Mouse (Mus musculus) neural tube, embryonic 10.5 days (tissue): ENCODE measurements at regions not wholly inside any gene's neighbourhood (a gene's known extent, or its start where the extent isn't known, plus 50 kb on each side); places are given as distances from the start of the nearest gene placed in this dataset.
A peak's percentile ranks its signal among the peaks of the same experiment; 100 is the strongest.
"Not testable (repeated sequence)": the region's sequence is repeated elsewhere in the genome, so short reads cannot be mapped to it uniquely, and the experiment has no call there.

Experiments used
- DNase-seq: peaks from one replicate; pipeline ENCODE4 v3.0.0-alpha.2; 2017; ENCODE audit warnings: low spot score; ENCODE audit errors: extremely low spot score

GRCm38 (mm10) chr12:25475180-25475758 lies 378.3 kb upstream of the Id2 start:
- DNase-seq, result peak; percentile 65

- no peak for DNase-seq
Observed at GRCm38 (mm10) chr12:25469181-25469580, 372.2 kb upstream of the Id2 start.

GRCm38 (mm10) chr12:25467789-25468188 lies 370.8 kb upstream of the Id2 start:
- DNase-seq, result no peak

GRCm38 (mm10) chr12:25462690-25463089 lies 365.8 kb upstream of the Id2 start:
- DNase-seq, result not testable (repeated sequence)

- no peak for DNase-seq
Observed at GRCm38 (mm10) chr12:25455281-25455989, 358.5 kb upstream of the Id2 start.

GRCm38 (mm10) chr12:25453356-25453755 lies 356.4 kb upstream of the Id2 start:
- DNase-seq, result no peak

GRCm38 (mm10) chr12:25451156-25451555 lies 354.2 kb upstream of the Id2 start:
- DNase-seq, result no peak

- no peak for DNase-seq
Observed at GRCm38 (mm10) chr12:25444355-25444754, 347.4 kb upstream of the Id2 start.

GRCm38 (mm10) chr12:25439029-25439551 lies 342.1 kb upstream of the Id2 start:
- DNase-seq, result no peak

- DNase-seq, result no peak
Observed at GRCm38 (mm10) chr12:25438217-25439028, 341.5 kb upstream of the Id2 start.

- no peak for DNase-seq
Observed at GRCm38 (mm10) chr12:25437556-25437955, 340.6 kb upstream of the Id2 start.

- DNase-seq, result no peak
Observed at GRCm38 (mm10) chr12:25436220-25436911, 339.4 kb upstream of the Id2 start.

GRCm38 (mm10) chr12:25432796-25433195 lies 335.9 kb upstream of the Id2 start:
- no peak for DNase-seq

- DNase-seq, result no peak
Observed at GRCm38 (mm10) chr12:25430911-25431310, 334.0 kb upstream of the Id2 start.

- no peak for DNase-seq
Observed at GRCm38 (mm10) chr12:25427911-25428642, 331.1 kb upstream of the Id2 start.

- DNase-seq, result no peak
Observed at GRCm38 (mm10) chr12:25417336-25417735, 320.4 kb upstream of the Id2 start.

GRCm38 (mm10) chr12:25416571-25416970 lies 319.6 kb upstream of the Id2 start:
- DNase-seq, result no peak

GRCm38 (mm10) chr12:25415641-25416040 lies 318.7 kb upstream of the Id2 start:
- no peak for DNase-seq

GRCm38 (mm10) chr12:25415232-25415631 lies 318.3 kb upstream of the Id2 start:
- DNase-seq, result peak; percentile 60

GRCm38 (mm10) chr12:25407301-25407700 lies 310.4 kb upstream of the Id2 start:
- DNase-seq, result no peak

GRCm38 (mm10) chr12:25400326-25400725 lies 303.4 kb upstream of the Id2 start:
- DNase-seq, result no peak
